Mouse (Mus musculus) spleen, adult 2 months (tissue): Measurements from ENCODE around the gene Plod3.

Experiments
- CTCF ChIP-seq: fragments of 200-500 bp; IDR thresholded peaks from 2 replicates; pipeline ENCODE4 v1.5.1; 2011; ENCODE audit warnings: mild to moderate bottlenecking, inconsistent platforms; ENCODE audit not compliant: insufficient read depth, insufficient read length, insufficient replicate concordance; ENCODE audit errors: extremely low read depth
- POLR2A ChIP-seq: fragments of 200-500 bp; IDR thresholded peaks from 2 replicates; pipeline ENCODE4 v1.6.1; 2011; ENCODE audit warnings: low read depth, low read length, inconsistent platforms

GRCm38 (mm10) chr5:137032641-137033074 is 45.8 kb downstream of the Plod3 start:
- no peak for TF ChIP-seq POLR2A
- no peak for TF ChIP-seq CTCF
